16 mouse cellular contexts compared by ENCODE assay signal in genomic region chr2:113645199-113645598, GRCm38 (mm10).
A peak's percentile ranks its signal among the peaks of the same experiment; 100 is the strongest.
DNase-seq lines count a peak whose midpoint lies in the region; ATAC-seq and TF ChIP-seq lines count a peak whose summit lies in the region.
"Had no signal": no experiment of that assay in that cellular context is flagged by ENCODE, and none has a peak within 500 bp of the region (broad histone marks: within the 10 kb centered on the region; RNA-seq: fewer than 3 reads in every experiment).

No protein-coding gene starts in this region.

- no peaks in the 10 kb centered on the region for H3K9me3 ChIP-seq in midbrain, embryonic 11.5 days (ENCODE audit: control insufficient read depth, low read length)
- H3K9me3 ChIP-seq in midbrain, embryonic 16.5 days (replicated peaks; ENCODE audit: control insufficient read depth, low read length, poor library complexity, severe bottlenecking): no peaks in the 10 kb centered on the region
- H3K9me3 ChIP-seq: lung, embryonic 15.5 days; neural tube, embryonic 12.5 days had no signal

- no peaks in the 10 kb centered on the region for H3K4me1 ChIP-seq in kidney, adult 2 months (ENCODE audit: control insufficient read depth, insufficient read depth, low read length)
- H3K4me1 ChIP-seq in midbrain, embryonic 11.5 days (ENCODE audit: control insufficient read depth, insufficient read depth, low read length): no peaks in the 10 kb centered on the region
- H3K4me1 ChIP-seq in midbrain, embryonic 16.5 days (ENCODE audit: control insufficient read depth, insufficient read depth, low read length): no peaks in the 10 kb centered on the region
- H3K4me1 ChIP-seq: neural tube, embryonic 12.5 days had no signal

- H3K4me3 ChIP-seq in kidney, adult 2 months (ENCODE audit: insufficient read depth, low read depth, low read length): no peak overlapping the region
- no peak overlapping the region for H3K4me3 ChIP-seq in midbrain, embryonic 11.5 days (ENCODE audit: low read depth, low read length)
- no peak overlapping the region for H3K4me3 ChIP-seq in midbrain, embryonic 16.5 days (ENCODE audit: low read depth, low read length)
- H3K4me3 ChIP-seq: lung, embryonic 15.5 days; neural tube, embryonic 12.5 days had no signal

- no peak overlapping the region for H3K27ac ChIP-seq in kidney, adult 2 months (ENCODE audit: insufficient read depth, low read depth, low read length)
- no peak overlapping the region for H3K27ac ChIP-seq in midbrain, embryonic 11.5 days (ENCODE audit: low read depth, low read length)
- no peak overlapping the region for H3K27ac ChIP-seq in midbrain, embryonic 16.5 days (ENCODE audit: low read length)
- H3K27ac ChIP-seq: kidney, postnatal 0 days; lung, embryonic 15.5 days; neural tube, embryonic 12.5 days had no signal

- 86% methylated on average over 12 of the region's 12 CpGs for WGBS in kidney, adult 2 months
- 91% methylated on average over 12 of the region's 12 CpGs for WGBS in midbrain, embryonic 11.5 days
- WGBS in midbrain, embryonic 16.5 days: 90% methylated on average over 12 of the region's 12 CpGs

- H3K9ac ChIP-seq in midbrain, embryonic 11.5 days (ENCODE audit: low read length): no peak overlapping the region
- no peak overlapping the region for H3K9ac ChIP-seq in midbrain, embryonic 16.5 days (ENCODE audit: low read depth, low read length)
- H3K9ac ChIP-seq: lung, embryonic 15.5 days; neural tube, embryonic 12.5 days had no signal

- H3K27me3 ChIP-seq in kidney, adult 2 months (replicated peaks; ENCODE audit: control insufficient read depth, insufficient read depth, low read length): no peaks in the 10 kb centered on the region
- no peaks in the 10 kb centered on the region for H3K27me3 ChIP-seq in midbrain, embryonic 11.5 days (ENCODE audit: control insufficient read depth, insufficient read depth, low read length)
- no peaks in the 10 kb centered on the region for H3K27me3 ChIP-seq in midbrain, embryonic 16.5 days (ENCODE audit: control insufficient read depth, insufficient read depth, low read depth, low read length)
- H3K27me3 ChIP-seq: lung, embryonic 15.5 days; neural tube, embryonic 12.5 days had no signal

- TF ChIP-seq CTCF in kidney, adult 2 months (conservative IDR thresholded peaks at IDR 0.05; ENCODE audit: insufficient read depth, insufficient read length, low read depth, low read length): no peak

- H3K36me3 ChIP-seq in kidney, adult 2 months (ENCODE audit: control insufficient read depth, insufficient read depth, low read length): no peaks in the 10 kb centered on the region
- no peaks in the 10 kb centered on the region for H3K36me3 ChIP-seq in midbrain, embryonic 11.5 days (ENCODE audit: control insufficient read depth, insufficient read depth, low read length)
- H3K36me3 ChIP-seq in midbrain, embryonic 16.5 days (ENCODE audit: control insufficient read depth, insufficient read depth, low read length): no peaks in the 10 kb centered on the region
- H3K36me3 ChIP-seq: G1E; lung, embryonic 15.5 days; neural tube, embryonic 12.5 days had no signal

- H3K4me2 ChIP-seq in midbrain, embryonic 11.5 days: no peak overlapping the region
- H3K4me2 ChIP-seq in midbrain, embryonic 16.5 days (ENCODE audit: low read length): no peak overlapping the region
- H3K4me2 ChIP-seq: lung, embryonic 15.5 days; neural tube, embryonic 12.5 days had no signal

- no peak for ATAC-seq in midbrain, embryonic 11.5 days (ENCODE audit: low FRiP score)
- no peak for ATAC-seq in midbrain, embryonic 16.5 days
- ATAC-seq in inflammation-experienced regulatory T-cells, adult 6 months: no peak

- DNase-seq in kidney, adult 2 months: peak; percentile 13
- DNase-seq in kidney, postnatal 10 days: no peak
- DNase-seq in midbrain, embryonic 11.5 days (ENCODE audit: low spot score, missing footprints): peak; percentile 23
- peak; percentile 52 for DNase-seq in layer of hippocampus, adult 9-11 months
- no peak for DNase-seq in cerebellum, adult 11 months
- DNase-seq in heart, adult 18-20 months: no peak
- DNase-seq: adrenal gland, postnatal 36 days; cerebellum, adult 9-11 months; midbrain, embryonic 14.5 days; thymus, postnatal 25 days had no signal

- TF ChIP-seq POLR2A in kidney, adult 2 months (IDR thresholded peaks at IDR 0.05; ENCODE audit: low read depth, low read length): no peak

Comparison
In these comparisons a context has a peak if more than half of its experiments do, and no peak if none do; other contexts are left out.
1. DNase-seq: peak in kidney, adult 2 months (single experiment), midbrain, embryonic 11.5 days (single experiment) and layer of hippocampus, adult 9-11 months (single experiment); none in kidney, postnatal 10 days (single experiment), cerebellum, adult 11 months (single experiment) and heart, adult 18-20 months (0 of 2).